Mouse (Mus musculus): ENCODE data around the gene Ank2.

The Ank2 gene

DNA sequence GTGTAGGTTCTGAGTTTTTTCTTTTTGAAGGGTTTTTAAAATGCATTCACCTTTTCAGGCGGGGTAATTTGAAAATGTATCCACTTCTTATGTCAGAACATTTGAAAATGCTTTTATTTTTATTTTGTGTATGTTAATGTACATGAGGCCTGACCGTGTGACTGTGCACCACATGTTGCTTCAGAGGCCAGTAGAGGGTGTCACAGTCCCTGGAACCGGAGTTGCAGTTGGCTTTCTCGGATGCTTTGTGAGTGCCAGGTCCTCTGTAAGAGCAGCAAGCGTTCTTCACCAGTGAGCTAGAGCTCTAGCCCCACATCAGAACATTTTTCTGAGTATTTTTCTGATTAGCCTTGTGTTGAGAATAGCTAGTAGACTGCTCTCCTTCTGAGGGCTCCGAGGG lies 484.0 kb downstream of the Ank2 start:
- DNase-seq = no peak

DNA sequence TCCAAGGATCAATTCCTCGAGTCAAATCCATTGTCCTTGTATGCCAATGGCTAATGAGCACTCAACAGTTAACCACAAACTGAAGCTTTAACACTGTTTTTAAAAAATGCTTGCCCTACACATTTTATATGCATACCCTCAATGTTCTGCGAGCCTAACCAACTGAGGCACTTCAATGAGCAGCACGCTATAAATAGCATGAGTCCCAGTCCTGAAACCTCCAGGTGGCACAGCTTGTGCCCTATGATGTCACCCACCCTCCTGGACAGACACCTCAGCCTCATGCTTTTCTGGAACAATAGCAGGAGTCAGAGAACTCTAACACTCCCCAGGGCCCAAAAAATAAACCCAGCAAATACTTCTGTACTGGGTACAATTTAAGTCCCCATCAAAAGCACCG lies 485.2 kb downstream of the Ank2 start:
- DNase-seq = no peak

DNA sequence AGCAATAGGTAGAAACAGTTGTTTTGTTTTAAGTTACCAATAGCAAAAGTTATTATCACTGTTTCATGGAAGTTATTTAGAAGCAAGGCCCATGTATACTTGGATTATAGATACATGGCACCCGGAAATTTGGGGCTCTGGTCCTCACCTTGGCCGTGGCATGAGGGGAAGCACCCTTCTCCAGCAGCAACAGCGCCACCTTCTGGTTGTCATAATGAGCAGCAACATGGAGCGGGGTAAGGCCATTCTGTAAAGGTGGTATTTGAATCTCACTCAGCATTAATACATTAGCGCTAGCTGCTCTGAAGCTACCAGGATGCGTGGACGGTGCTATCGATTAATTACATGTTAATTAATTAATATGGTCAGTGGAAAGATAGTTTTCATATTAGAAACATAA lies 486.6 kb downstream of the Ank2 start:
- no peak for DNase-seq

DNA sequence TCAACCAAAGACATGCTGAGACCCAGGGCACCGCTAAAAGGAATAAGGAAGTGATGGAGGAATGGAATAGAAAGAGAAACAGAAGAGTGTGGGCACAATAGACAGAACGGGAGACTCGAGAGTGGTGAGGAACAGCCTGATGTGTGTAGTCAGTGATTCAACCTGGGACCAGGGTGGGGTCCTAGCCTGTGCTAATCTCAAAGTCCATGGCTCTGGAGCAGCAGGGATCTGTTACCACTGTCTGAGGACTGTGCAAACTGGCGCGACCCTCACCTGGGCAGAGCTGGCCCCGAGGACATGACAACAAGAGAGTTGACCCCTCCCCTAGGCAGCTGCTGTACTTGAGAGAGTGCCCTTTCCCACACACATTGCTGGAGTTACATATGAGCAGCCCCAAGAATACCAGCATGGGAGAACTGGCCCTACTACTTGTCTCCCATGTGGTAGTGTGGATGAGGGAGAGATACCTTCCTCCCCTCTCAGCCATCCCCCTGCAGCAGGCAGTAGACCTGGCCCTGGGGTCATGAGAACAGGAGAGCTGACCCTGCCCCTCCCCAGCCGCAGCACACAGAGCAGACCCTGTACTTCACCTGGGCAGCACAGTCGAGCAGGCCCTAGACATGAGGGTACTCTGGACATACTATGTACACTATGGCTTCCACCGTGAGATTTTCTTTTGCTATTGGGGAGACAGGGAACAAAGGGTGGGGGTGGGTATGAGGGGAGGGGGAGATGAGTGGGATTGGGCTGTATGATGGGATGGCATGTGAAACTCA lies 493.1 kb downstream of the Ank2 start:
- DNase-seq = no peak

DNA sequence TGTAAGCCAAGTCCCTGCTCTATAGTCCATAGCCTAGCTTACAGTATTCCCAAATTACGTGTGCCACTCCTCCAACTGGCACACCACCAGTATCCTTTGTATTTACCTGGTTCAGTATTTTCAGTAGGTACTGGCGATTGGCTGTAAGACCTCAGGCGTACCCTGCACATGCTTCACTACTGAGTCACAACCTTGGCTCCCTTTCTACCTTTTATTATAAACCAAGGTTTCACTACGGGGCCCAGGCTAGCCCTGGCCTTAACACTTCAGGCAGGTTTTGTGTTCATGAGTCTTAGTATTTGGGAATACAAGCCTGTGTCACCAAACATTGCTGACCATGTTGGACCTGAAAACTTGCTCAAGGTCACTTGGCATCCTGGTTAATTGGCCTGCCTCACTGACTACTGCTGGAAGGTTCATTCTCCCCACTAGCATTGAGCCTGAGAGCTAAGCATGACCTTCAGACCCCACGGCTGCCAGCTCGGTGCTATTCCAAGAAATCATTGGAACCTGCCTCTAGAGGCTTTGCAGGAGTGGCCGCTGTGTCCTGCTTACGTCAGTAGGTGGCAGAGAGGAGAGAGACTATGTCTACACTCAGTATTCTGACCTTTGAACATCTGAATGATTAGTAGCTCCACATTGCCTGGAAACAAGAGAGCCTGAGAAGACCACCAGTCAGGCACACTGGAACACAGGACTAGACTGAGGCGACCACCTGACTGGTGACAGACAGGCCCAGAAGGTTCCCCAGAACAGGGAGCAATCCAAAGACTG lies 494.1 kb downstream of the Ank2 start:
- DNase-seq = peak; percentile 93

DNA sequence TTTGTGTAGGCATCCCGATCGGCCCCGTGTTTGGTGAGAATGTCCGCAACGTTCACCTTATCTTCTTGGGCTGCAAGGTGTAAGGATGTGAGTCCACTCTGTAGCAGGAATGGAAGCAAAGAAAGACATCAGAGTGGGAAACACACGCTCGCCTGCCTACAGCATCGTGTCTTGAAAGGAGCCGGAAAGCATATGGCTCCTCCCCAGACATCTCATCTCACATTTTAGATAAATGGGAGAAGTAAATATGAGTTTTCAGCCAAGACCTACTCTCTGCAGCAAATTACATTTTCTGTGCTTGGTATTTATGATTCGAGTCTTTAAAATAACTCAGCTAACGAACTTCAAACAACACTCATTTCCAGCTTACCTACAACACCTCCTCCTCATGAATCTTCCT lies 495.2 kb downstream of the Ank2 start:
- no peak for DNase-seq

DNA sequence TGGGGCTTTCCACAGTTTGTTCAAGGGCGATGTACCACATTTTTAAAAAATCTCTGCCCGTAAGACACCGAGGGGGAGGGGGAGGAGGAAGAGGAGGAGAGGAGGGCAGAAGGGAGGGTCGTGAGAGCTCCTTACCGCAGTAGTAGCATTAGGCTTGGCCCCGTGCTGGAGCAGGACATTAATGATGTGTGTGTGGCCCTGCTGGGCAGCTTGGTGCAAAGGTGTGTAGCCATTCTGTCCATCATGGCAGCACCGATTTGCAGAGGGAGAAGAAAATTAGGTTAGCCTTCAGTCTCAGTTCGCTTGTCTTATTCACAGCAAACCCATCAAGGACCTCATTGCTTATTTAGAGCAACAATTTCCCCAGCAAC lies 500.4 kb downstream of the Ank2 start:
- DNase-seq = no peak

DNA sequence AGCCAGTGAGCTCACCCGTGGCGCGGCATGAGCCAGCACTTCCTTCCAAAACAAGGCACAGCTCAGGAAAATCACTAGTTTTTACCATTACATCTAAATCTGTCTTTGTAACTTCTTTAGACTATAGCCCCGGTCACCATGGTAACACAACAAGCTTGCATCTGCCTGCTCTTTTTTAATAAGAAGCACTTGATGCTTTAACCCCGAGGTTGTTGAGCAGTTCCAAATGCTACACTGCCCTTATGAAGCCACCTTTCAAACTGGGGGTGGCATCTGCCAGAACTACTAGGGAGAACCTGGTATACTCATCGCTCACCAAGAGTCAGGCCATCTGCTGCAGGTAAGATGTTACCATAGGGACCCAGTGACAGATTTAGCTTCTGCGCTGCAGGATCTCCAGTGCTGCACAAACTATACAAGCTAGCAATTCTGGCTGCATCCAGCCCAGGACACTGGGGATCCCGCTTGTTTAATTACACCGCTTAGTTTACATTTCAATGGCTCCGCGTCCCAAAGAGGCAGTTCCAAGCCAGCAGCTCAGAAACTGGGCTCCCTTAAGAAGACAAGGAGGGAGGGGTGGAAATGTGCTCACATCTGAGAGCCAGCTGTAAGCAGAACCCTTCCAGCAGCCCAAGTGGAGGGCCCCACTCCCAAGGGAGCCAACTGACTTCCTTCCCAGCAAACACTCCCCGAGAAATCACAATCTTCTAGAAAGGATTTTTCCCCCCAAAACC lies 501.0 kb downstream of the Ank2 start:
- peak; percentile 98 for DNase-seq

DNA sequence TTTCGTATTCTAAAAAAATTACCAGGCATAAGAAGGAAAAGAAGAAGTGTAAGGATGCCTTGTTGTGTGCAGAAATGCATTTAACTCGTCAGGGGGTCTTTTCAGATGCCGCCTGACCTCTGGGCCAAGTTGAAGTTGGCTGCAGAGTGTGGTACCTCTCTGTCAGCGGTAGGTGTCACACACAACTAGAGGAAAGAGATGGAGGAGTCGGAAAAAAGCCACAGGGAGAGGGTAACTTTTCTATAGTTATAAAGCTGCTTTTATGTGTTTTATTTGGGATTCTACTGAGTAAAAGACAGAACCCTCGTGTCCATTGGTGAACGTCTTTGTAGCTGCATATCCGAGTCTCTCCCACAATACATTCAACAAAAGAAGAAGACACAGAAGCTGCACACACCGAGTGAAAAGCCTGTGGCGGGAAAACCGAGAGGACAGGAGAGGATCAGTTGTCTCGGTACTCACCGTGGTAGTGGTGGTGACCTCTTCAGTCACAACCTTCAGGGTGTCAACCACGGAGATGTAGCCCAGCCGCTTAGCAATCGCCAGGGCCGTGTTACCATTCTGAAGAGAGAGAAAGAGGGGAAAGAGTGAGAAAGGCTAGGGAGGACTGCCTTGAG lies 501.7 kb downstream of the Ank2 start:
- no peak for DNase-seq

DNA sequence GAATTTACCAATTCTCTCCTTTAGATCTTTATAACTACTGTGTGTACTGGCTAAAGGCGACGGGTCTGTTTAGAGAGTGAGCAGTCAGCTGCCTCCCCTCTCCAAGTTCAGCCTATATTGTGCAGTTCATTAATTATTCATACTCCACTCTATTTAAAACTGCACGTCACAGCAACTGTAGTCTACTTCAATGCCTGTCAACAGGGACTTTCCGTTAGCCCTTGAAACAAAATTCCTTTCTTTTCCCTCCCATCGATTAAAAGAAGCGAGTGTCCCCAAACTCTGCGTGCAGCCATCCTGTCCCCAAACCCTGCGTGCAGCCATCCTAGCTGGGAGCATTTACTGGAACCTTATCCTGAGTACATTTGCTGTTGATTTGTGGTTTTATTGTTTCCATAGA lies 502.4 kb downstream of the Ank2 start:
- no peak for DNase-seq

DNA sequence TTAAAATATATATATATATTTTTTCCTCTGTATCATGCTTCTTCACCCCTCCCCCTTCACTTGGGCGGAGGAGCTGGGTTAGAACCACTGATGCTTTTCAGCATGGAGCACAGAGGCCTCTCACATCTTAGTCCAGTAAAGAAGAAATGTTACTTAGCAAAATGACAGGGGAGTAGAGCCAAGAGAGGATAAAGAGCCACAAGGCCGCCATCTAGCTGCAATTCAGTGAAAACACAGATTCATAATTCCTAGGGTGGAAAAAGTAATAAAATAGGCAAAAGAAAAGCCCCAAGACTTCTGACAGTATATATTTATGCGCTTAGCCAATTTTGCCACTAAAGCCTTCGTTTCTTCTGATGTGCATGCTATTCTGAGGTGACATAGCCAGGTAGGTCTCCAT lies 503.2 kb downstream of the Ank2 start:
- no peak for DNase-seq

DNA sequence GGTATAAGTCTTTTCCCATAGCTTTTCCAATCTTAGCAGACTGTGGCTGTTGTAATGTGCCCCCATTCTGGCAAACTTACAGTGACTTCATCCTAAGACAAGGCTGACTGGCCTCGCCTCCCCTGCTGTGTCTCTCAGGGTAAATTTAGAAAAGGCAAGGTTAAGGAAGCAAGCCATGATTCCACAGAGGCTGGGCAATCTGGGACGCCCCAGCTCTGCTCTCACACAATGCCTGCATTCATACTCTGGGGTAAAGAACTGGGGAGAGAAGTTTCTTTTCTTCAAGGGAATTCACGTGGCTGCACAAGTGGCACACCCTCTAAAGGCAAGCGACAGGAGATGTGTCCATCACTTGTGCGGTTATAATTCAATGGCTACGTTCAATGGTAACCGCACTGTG lies 505.0 kb downstream of the Ank2 start:
- DNase-seq = no peak

DNA sequence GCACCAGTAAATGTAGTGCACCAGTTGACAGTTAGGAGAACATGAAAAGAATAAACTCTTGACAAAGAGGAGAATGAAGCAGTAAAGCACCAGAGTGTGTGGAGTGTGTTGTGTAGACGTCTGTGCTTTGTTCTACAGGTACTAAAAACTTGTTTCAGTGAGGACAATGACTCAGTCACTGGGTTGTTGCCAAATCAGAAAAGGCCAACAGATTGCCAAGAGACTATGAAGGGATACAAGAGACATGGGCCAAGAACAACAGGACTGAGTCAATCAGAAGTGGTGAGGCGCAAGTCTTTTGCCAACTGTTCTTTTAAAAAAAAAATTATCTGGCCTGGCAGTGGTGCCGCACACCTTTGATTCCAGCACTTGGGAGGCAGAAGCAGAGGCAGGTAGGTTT lies 509.2 kb downstream of the Ank2 start:
- DNase-seq = peak; percentile 95

DNA sequence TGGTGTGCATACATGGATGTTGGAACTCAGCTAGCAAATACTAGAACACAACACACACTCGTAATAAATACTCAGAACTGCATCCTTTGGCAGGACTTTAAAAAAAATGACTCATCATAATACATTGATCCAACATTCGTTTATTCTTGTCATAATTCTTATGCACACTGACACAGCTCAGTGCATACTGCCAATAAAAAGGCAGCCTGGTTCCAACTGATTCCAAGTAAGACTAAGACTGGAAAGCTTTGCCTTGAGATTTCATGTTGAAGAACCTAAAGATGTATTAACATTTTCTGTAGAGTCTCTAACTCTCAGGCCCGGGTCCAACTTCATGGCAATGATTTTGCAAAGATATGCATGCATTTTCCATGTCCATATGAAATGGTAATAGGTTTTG lies 512.5 kb downstream of the Ank2 start:
- DNase-seq = peak; percentile 31

DNA sequence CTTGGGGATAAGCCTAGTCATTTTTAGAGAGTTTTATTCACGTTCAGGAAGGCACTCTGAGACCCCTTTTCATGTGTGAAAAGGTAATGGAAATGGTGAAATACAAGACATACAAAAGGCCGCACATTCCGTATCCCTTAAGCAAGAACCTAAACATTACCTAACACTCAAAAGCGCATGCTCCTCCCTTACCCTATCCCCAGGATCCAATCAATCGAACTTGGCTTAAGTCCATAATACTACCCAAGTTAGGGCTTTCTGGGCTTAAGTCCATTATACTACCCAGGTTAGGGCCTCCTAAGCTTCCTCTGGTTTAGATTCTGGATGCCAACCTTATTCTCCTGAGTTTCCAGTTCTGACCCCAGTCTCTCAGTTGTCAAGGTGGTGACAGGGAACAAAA lies 516.3 kb downstream of the Ank2 start:
- DNase-seq = peak; percentile 41

DNA sequence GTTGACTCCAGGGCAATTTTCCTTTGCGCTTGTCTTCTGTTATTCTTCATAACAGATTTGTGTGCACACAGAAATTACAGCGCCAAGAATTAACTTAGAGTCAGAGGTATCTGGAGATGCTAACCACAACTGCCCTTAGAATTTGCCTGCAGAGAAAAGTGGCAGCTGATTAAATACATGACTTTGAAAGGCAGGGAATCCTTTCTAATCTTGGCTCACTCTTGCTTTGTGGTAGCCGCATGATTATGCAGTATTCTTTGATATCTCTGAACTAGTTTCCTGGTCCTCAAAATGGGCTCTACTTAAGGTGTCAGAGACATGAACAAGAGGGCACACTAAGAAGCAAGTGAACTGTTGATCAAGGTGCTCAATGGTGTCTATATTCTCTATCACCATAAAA lies 518.0 kb downstream of the Ank2 start:
- DNase-seq = no peak

DNA sequence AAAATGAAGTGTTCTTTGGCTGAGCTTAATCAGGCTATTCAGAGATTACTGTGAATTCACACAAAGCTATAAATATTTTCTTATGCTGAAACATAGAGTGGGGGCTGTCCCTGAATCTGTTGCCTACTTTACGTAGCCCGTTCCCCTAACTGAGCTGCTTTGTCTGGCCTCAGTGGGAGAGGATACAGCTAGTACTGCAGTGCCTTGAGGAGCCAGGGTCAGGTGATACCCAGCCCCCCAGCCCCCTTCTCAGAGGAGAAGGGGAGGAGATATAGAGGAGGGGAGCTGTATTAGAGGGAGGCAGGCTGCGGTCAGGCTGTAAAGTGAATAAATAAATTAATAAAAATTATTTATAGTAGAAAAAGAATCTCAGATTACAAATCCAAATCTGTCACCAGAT lies 519.5 kb downstream of the Ank2 start:
- peak; percentile 21 for DNase-seq

DNA sequence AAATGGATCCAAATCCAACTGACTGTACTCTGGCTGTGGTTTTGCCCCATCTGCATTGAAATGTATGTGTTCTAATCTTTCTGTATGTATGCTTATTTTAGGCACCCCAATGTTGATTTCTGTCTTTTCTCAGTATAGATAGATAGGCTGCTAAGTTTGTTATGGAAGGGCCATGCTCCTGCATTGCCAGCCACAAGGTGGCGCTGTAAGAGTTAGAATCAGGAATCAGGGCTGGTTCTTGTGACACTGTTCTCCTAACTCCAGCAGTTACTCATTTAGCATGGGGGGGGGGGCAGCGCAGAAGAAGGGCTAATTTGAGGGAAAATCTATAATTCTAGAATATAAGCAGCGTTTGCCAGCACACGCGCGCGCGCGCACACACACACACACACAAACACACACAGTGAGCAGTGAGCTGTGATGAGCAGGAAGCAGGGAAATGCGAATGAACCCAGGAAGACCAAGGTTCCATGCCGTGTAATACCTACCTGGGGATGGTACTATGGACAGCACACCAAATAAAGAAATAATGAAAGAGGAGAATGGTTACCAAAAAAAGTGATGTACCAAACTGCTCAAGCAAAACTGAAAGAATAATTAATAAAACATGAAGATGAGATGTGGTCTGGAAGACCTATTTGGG lies 520.3 kb downstream of the Ank2 start:
- peak; percentile 86 for DNase-seq

DNA sequence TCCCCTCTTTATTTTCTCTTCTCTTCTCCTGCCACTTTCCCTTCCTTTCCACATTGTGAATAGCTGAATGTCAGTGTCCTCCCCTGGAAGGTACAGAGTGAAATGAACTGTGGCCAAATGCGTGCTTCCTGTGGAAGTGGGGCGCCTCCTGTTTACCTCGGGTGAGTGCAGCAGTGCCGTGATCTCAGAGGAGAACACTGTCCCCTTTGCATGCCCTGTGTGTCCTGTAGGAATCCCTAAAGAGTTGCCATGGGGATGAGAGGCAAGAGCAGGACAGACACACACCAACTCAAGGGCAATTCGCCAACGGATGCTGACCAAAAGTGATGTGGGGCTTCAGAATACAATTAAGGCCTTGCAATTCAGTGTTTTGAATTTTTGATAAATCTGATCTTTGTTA lies 521.8 kb downstream of the Ank2 start:
- DNase-seq = peak; percentile 89

DNA sequence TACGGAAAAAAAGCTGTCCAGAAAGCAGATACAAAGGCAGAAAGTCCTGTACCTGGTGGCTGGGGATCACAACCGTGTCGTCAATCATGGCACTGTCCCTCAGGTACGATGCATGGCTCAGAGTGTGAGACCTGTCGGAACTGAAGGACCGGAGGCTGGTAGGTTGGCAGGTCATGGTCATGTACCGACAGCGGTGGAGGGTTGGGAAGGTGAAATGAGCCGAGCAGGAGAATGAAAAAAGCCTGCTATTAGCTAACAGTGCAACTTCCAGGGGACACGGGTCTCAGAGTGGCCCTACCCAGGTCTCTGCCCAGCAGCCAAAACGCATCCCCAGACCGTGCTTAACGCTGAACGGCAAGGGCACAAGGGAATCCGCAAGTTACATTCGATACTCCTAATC lies 522.4 kb downstream of the Ank2 start:
- DNase-seq = peak; percentile 83

DNA sequence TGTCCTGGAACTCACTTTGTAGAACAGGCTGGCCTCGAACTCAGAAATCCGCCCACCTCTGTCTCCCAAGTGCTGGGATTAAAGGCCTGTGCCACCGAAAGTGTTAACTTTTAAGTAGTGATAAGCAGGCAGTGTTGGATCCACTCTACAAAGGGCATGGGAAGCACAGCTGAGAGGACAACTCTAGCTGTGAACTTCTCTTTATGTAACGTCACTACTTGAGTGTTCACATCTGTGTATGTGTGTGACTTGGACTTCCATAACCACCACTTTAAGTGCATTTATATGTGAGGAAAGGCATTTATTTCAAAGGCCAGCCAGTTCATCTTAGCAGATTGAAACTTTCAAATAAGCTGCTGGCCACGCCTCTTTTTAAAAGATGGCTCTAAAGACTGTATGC lies 523.7 kb downstream of the Ank2 start:
- peak; percentile 82 for DNase-seq

DNA sequence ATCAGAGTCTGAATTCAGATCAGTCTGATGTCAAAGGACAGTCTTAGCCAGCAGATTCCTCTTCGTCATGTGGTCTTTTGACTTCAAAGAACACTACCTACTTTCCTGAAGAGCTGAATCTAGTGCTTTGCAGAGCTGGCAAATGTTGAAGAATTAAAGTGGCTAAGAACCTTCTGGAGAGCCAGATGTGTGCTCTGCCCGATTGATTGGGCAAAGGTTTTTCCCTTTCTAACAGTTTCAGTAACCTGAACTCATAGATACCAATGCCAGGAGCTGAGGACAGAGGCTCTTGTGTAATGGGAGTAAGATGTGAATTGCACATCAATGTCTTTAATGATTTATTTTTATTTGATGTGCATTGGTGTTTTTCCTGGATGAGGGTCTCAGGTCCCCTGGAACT lies 525.6 kb downstream of the Ank2 start:
- peak; percentile 30 for DNase-seq

DNA sequence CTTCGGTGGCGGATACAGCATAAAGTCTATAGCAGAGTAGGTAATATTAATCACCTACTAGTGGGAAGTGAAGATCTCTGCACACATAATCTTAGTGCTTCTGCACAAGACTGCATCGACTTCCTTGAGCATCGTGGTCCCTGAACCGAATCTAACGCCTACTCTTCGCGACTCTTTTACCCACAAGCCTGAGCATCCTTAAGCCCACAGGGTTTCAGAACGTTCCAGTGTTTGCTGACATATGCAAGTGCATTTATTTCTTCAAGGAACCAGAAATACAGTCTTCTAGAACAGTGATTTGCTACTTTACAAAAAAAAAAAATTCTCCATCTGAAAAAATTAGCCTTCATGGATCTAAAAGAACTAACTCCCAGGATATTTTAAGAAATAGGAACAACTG lies 527.6 kb downstream of the Ank2 start:
- DNase-seq = peak; percentile 37

Measured in heart, adult 11 months (tissue).